Mouse (Mus musculus) layer of hippocampus, postnatal 14 days (tissue): Measurements from ENCODE around the gene Bcl2l1. TPM values are rescaled to one million over a fixed set of nuclear protein-coding genes. Genes with fewer than 3 reads are reported as not detected.

Experiments used
- DNase-seq, 2 experiments: peaks; one replicate each; pipeline ENCODE4 v3.0.0; 2021 to 2022; ENCODE audit warnings: low spot score in 2 of 2, mixed read lengths in 1 of 2
- total RNA-seq, 2 experiments: library from RNA; stranded (reverse); gene quantifications; 2 replicates each; pipeline ENCODE4 v1.2.3; 2021

The Bcl2l1 gene
- total RNA-seq, 2 experiments from 2014 or later, result 124 to 128 TPM

- DNase-seq, result peak; percentile 57 to 88
Observed at GRCm38 (mm10) chr2:152776435-152776834, 55.1 kb downstream of the Bcl2l1 start.

- no peak for DNase-seq
Observed at GRCm38 (mm10) chr2:152776019-152776418, 55.5 kb downstream of the Bcl2l1 start.

- DNase-seq, result no peak
Observed at GRCm38 (mm10) chr2:152775357-152775756, 56.2 kb downstream of the Bcl2l1 start.

GRCm38 (mm10) chr2:152772231-152772630, 59.3 kb downstream of the Bcl2l1 start:
- DNase-seq, result no peak

- DNase-seq, result no peak
Observed at GRCm38 (mm10) chr2:152771571-152771970, 60.0 kb downstream of the Bcl2l1 start.

- no peak for DNase-seq
Observed at GRCm38 (mm10) chr2:152769677-152770076, 61.9 kb downstream of the Bcl2l1 start.

- no peak for DNase-seq
Observed at GRCm38 (mm10) chr2:152767618-152768271, 63.8 kb downstream of the Bcl2l1 start.

- DNase-seq, result peak; percentile 81 to 89
Observed at GRCm38 (mm10) chr2:152766387-152767123, 65.0 kb downstream of the Bcl2l1 start.

- no peak for DNase-seq
Observed at GRCm38 (mm10) chr2:152765045-152765674, 66.4 kb downstream of the Bcl2l1 start.

- no peak for DNase-seq
Observed at GRCm38 (mm10) chr2:152764172-152765044, 67.1 kb downstream of the Bcl2l1 start.

GRCm38 (mm10) chr2:152763310-152763709, 68.2 kb downstream of the Bcl2l1 start:
- no peak for DNase-seq

GRCm38 (mm10) chr2:152758351-152758750, 73.2 kb downstream of the Bcl2l1 start:
- DNase-seq, result no peak

- DNase-seq, result no peak
Observed at GRCm38 (mm10) chr2:152757478-152757877, 74.0 kb downstream of the Bcl2l1 start.

GRCm38 (mm10) chr2:152756474-152757393, 74.8 kb downstream of the Bcl2l1 start:
- DNase-seq, result no peak

GRCm38 (mm10) chr2:152753944-152754711, 77.4 kb downstream of the Bcl2l1 start, which contains the start of gene Cox4i2:
TSS of gene Cox4i2 (plus strand) at chr2:152754173.
- no peak for DNase-seq

GRCm38 (mm10) chr2:152742435-152742834, 89.1 kb downstream of the Bcl2l1 start:
- DNase-seq, result peak in 1 of 2 experiments; percentile 39

- DNase-seq, result no peak
Observed at GRCm38 (mm10) chr2:152741153-152742041, 90.1 kb downstream of the Bcl2l1 start.

- no peak for DNase-seq
Observed at GRCm38 (mm10) chr2:152740490-152740889, 91.0 kb downstream of the Bcl2l1 start.
